Mouse (Mus musculus) heart, postnatal 10 days (tissue): ENCODE results near the gene Olfr1361. TPM values are rescaled to one million over a fixed set of nuclear protein-coding genes. Genes with fewer than 3 reads are reported as not detected.

Experiments used
- DNase-seq, 2 experiments: peaks; one replicate each; pipeline ENCODE4 v3.0.0; 2021
- intact Hi-C: fragments of 180-260 bp; cut with DNase I; formaldehyde crosslinking; loops from one replicate; pipeline ENCODE4 v1.15.1; 2025
- total RNA-seq, 2 experiments: library from RNA; stranded (reverse); gene quantifications; 2 replicates each; pipeline ENCODE4 v1.2.3; 2021

Olfr1361 gene
- total RNA-seq: not detected

GRCm38 (mm10) chr13:21663286-21663685 is at the start of gene Olfr1361:
Olfr1361 (minus strand) TSS chr13:21663386.
- no peak for DNase-seq
- intact Hi-C loops: no loop called here

- DNase-seq: no peak
- intact Hi-C loops: loop anchor here (2.0 to 10.0 kb wide), 7 partner anchors 73 to 1806 kb away; partner anchors contain the start of genes Zfp184 and Zkscan3
Measured at GRCm38 (mm10) chr13:21711698-21712097, 48.5 kb upstream of the Olfr1361 start.

- intact Hi-C loops: loop anchor here (2.0 to 10.0 kb wide), 7 partner anchors 74 to 1806 kb away; partner anchors contain the start of genes Zfp184 and Zkscan3
- DNase-seq: peak; percentile 82 to 87
Measured at GRCm38 (mm10) chr13:21710821-21711525, 47.8 kb upstream of the Olfr1361 start.

GRCm38 (mm10) chr13:21710031-21710711 is 47.0 kb upstream of the Olfr1361 start:
- intact Hi-C loops: loop anchor here (2.0 to 10.0 kb wide), 7 partner anchors 75 to 1807 kb away; partner anchors contain the start of genes Zfp184 and Zkscan3
- DNase-seq: peak; percentile 93 to 94

- DNase-seq: no peak
- intact Hi-C loops: no loop called here
Measured at GRCm38 (mm10) chr13:21706669-21707068, 43.5 kb upstream of the Olfr1361 start.

GRCm38 (mm10) chr13:21697811-21698210 is 34.6 kb upstream of the Olfr1361 start, which contains the start of gene Olfr1359:
Olfr1359 (plus strand) TSS chr13:21698111.
- intact Hi-C loops: no loop called here
- no peak for DNase-seq

- intact Hi-C loops: no loop called here
- DNase-seq: no peak
Measured at GRCm38 (mm10) chr13:21677305-21677704, 14.1 kb upstream of the Olfr1361 start, which contains the start of gene Olfr1360. Olfr1360 (minus strand) TSS chr13:21677405.

- DNase-seq: no peak
- intact Hi-C loops: no loop called here
Measured at GRCm38 (mm10) chr13:21642418-21642817, 20.8 kb downstream of the Olfr1361 start, which contains the start of gene Olfr11. Olfr11 (minus strand) TSS chr13:21642518.

GRCm38 (mm10) chr13:21613922-21614321 is 49.3 kb downstream of the Olfr1361 start, which contains the start of gene Olfr1362:
Olfr1362 (minus strand) TSS chr13:21614022.
- intact Hi-C loops: no loop called here
- no peak for DNase-seq

Other genes starting within 250 kb of the Olfr1361 start
- gene Pgbd1, start 222.3 kb downstream of the Olfr1361 start, total RNA-seq: under 1 TPM; 0.36 to 0.89 TPM
- gene Zscan26, start 209.7 kb downstream of the Olfr1361 start, total RNA-seq: 10 to 100 TPM; 20.6 to 22.4 TPM
- under 1 TPM; 0.57 to 0.77 TPM for gene Nkapl, start 194.9 kb downstream of the Olfr1361 start, total RNA-seq
- 1 to 10 TPM; 1.7 to 2.4 TPM for gene Zkscan4, start 184.5 kb downstream of the Olfr1361 start, total RNA-seq
- not detected for gene Gm10065, start 183.9 kb downstream of the Olfr1361 start, total RNA-seq
- gene AK157302, start 168.2 kb downstream of the Olfr1361 start, total RNA-seq: 10 to 100 TPM; 26.0 to 28.5 TPM
- 100 to 1,000 TPM; 216 to 225 TPM for gene Gm11273, start 162.0 kb downstream of the Olfr1361 start, total RNA-seq
- 10 to 100 TPM; 13.9 to 18.1 TPM for gene Zkscan8, start 132.3 kb downstream of the Olfr1361 start, total RNA-seq
- not detected for gene Olfr1366, start 120.6 kb downstream of the Olfr1361 start, total RNA-seq
- not detected for gene Olfr1535, start 103.5 kb downstream of the Olfr1361 start, total RNA-seq
- gene Olfr1364, start 81.6 kb downstream of the Olfr1361 start, total RNA-seq: not detected
- gene Olfr1362, start 49.4 kb downstream of the Olfr1361 start, total RNA-seq: not detected
- not detected for gene Olfr11, start 20.9 kb downstream of the Olfr1361 start, total RNA-seq
- not detected for gene Olfr1360, start 14.0 kb upstream of the Olfr1361 start, total RNA-seq
- gene Olfr1359, start 34.7 kb upstream of the Olfr1361 start, total RNA-seq: not detected
- 100 to 1,000 TPM; 206 to 220 TPM for gene Hist1h2bl, start 52.8 kb upstream of the Olfr1361 start, total RNA-seq
- 100 to 1,000 TPM; 201 to 229 TPM for gene Hist1h2ai, start 53.0 kb upstream of the Olfr1361 start, total RNA-seq
- 100 to 1,000 TPM; 284 to 332 TPM for gene Hist1h3h, start 54.3 kb upstream of the Olfr1361 start, total RNA-seq
- 10 to 100 TPM; 54.7 to 69.5 TPM for gene Hist1h2bm, start 58.7 kb upstream of the Olfr1361 start, total RNA-seq
- 10 to 100 TPM; 39.0 to 39.7 TPM for gene Hist1h4j, start 71.7 kb upstream of the Olfr1361 start, total RNA-seq
- gene Hist1h4k, start 87.1 kb upstream of the Olfr1361 start, total RNA-seq: 100 to 1,000 TPM; 426 to 466 TPM
- 10 to 100 TPM; 79.2 to 89.4 TPM for gene Hist1h2ak, start 90.4 kb upstream of the Olfr1361 start, total RNA-seq
- 100 to 1,000 TPM in 1 of 2 experiments, 10 to 100 TPM in 1; 98.6 to 149 TPM for gene Hist1h2bn, start 90.7 kb upstream of the Olfr1361 start, total RNA-seq
- 100 to 1,000 TPM; 112 to 150 TPM for gene Hist1h1b, start 117.2 kb upstream of the Olfr1361 start, total RNA-seq
- gene Hist1h3i, start 120.0 kb upstream of the Olfr1361 start, total RNA-seq: 100 to 1,000 TPM; 213 to 223 TPM
- gene Hist1h2an, start 123.8 kb upstream of the Olfr1361 start, total RNA-seq: 10 to 100 TPM; 37.7 to 43.5 TPM
- gene Hist1h2bp, start 124.1 kb upstream of the Olfr1361 start, total RNA-seq: 10 to 100 TPM; 80.8 to 84.7 TPM
- gene Hist1h2bq, start 146.8 kb upstream of the Olfr1361 start, total RNA-seq: 100 to 1,000 TPM; 177 to 197 TPM
- not detected for gene Hist1h2ao, start 147.1 kb upstream of the Olfr1361 start, total RNA-seq
- 100 to 1,000 TPM; 322 to 356 TPM for gene Hist1h4m, start 148.4 kb upstream of the Olfr1361 start, total RNA-seq
- 10 to 100 TPM; 39.5 to 61.3 TPM for gene Hist1h4n, start 168.8 kb upstream of the Olfr1361 start, total RNA-seq
- gene Hist1h2ap, start 170.1 kb upstream of the Olfr1361 start, total RNA-seq: 100 to 1,000 TPM; 265 to 322 TPM
- 100 to 1,000 TPM; 181 to 198 TPM for gene Hist1h2br, start 170.4 kb upstream of the Olfr1361 start, total RNA-seq